41 mouse cellular contexts compared by ENCODE assay signal in the genomic region with DNA sequence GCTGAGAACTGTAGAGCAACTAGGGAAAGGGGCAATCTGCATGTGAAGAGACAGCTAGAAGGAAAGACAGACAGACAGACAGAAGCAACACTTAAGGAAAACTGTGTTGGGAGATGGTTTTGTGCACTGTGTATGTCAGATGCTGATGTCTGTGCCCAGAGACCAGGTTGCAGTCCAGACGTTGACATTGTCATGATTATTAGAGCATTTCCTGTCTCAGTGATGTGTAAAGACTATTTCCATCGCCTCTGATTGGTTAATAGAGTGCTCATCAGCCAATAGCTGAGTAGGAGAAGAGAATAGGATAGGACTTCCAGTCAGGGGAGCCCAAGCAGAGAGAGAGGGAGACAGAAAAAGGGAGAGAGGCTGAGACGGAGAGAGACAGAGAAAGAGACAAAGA. TPM values are rescaled to one million over a fixed set of nuclear protein-coding genes. Genes with fewer than 3 reads are reported as not detected.
"Had no signal": no experiment of that assay in that cellular context is flagged by ENCODE, and none has a peak within 500 bp of the region (broad histone marks: within the 10 kb centered on the region; RNA-seq: fewer than 3 reads in every experiment).

No protein-coding gene starts in this region.

- H3K9me3 ChIP-seq: limb, embryonic 10.5 days; limb, embryonic 12.5 days; limb, embryonic 13.5 days; limb, embryonic 15.5 days; liver, embryonic 12.5 days; liver, embryonic 13.5 days; liver, embryonic 15.5 days; lung, embryonic 15.5 days; megakaryocyte, embryonic 14.5 days; midbrain, embryonic 10.5 days; midbrain, embryonic 12.5 days; midbrain, embryonic 13.5 days; midbrain, embryonic 15.5 days; neural tube, embryonic 12.5 days; neural tube, embryonic 13.5 days had no signal

- ATAC-seq: liver, embryonic 12.5 days; liver, postnatal 0 days; lung, postnatal 0 days; midbrain, embryonic 13.5 days; midbrain, embryonic 15.5 days; midbrain, embryonic 16.5 days had no signal

- H3K9ac ChIP-seq: limb, embryonic 12.5 days; limb, embryonic 13.5 days; limb, embryonic 15.5 days; liver, embryonic 12.5 days; liver, embryonic 13.5 days; liver, embryonic 14.5 days; liver, embryonic 15.5 days; liver, postnatal 0 days; lung, embryonic 14.5 days; lung, embryonic 15.5 days; midbrain, embryonic 12.5 days; midbrain, embryonic 13.5 days; midbrain, embryonic 15.5 days; neural tube, embryonic 12.5 days; neural tube, embryonic 13.5 days had no signal

- H3K36me3 ChIP-seq: limb, embryonic 10.5 days; limb, embryonic 12.5 days; limb, embryonic 13.5 days; limb, embryonic 15.5 days; liver, embryonic 12.5 days; liver, embryonic 13.5 days; liver, embryonic 15.5 days; lung, embryonic 15.5 days; midbrain, embryonic 10.5 days; midbrain, embryonic 12.5 days; midbrain, embryonic 13.5 days; midbrain, embryonic 15.5 days; neural tube, embryonic 12.5 days; neural tube, embryonic 13.5 days had no signal

- H3K27me3 ChIP-seq: limb, embryonic 12.5 days; limb, embryonic 13.5 days; limb, embryonic 15.5 days; liver, embryonic 12.5 days; liver, embryonic 13.5 days; liver, embryonic 15.5 days; lung, embryonic 15.5 days; midbrain, embryonic 12.5 days; midbrain, embryonic 13.5 days; midbrain, embryonic 15.5 days; neural tube, embryonic 12.5 days; neural tube, embryonic 13.5 days had no signal

- H3K4me2 ChIP-seq: limb, embryonic 12.5 days; limb, embryonic 13.5 days; limb, embryonic 15.5 days; liver, embryonic 11.5 days; liver, embryonic 12.5 days; liver, embryonic 13.5 days; liver, embryonic 15.5 days; lung, embryonic 14.5 days; lung, embryonic 15.5 days; midbrain, embryonic 11.5 days; midbrain, embryonic 12.5 days; midbrain, embryonic 13.5 days; midbrain, embryonic 15.5 days; neural tube, embryonic 12.5 days; neural tube, embryonic 13.5 days had no signal

- H3K4me1 ChIP-seq: liver, embryonic 12.5 days; liver, embryonic 15.5 days had no signal

- H3K4me3 ChIP-seq: limb, embryonic 10.5 days; limb, embryonic 12.5 days; limb, embryonic 13.5 days; limb, embryonic 15.5 days; liver, embryonic 12.5 days; liver, embryonic 13.5 days; liver, embryonic 15.5 days; lung, embryonic 15.5 days; midbrain, embryonic 10.5 days; midbrain, embryonic 12.5 days; midbrain, embryonic 13.5 days; midbrain, embryonic 15.5 days; myocyte; neural tube, embryonic 12.5 days; neural tube, embryonic 13.5 days had no signal

- H3K27ac ChIP-seq: limb, embryonic 10.5 days; limb, embryonic 12.5 days; limb, embryonic 13.5 days; limb, embryonic 15.5 days; liver, embryonic 12.5 days; liver, embryonic 13.5 days; liver, embryonic 14.5 days; liver, embryonic 15.5 days; lung, embryonic 15.5 days; macrophage; midbrain, embryonic 10.5 days; midbrain, embryonic 12.5 days; midbrain, embryonic 13.5 days; midbrain, embryonic 15.5 days; neural tube, embryonic 12.5 days; neural tube, embryonic 13.5 days had no signal

- DNase-seq: left cerebral cortex, postnatal 4 days; liver; liver, embryonic 13.5 days; liver, postnatal 0 days; lung, adult 18-20 months; lung, adult 2 months; lung, embryonic 14.5 days; lung, postnatal 10 days; lung, postnatal 14 days; lung, postnatal 4 days; midbrain, embryonic 14.5 days had no signal

RNA-seq across cellular contexts. Expression of gene Spp2, which starts 25.8 kb away (rescaled TPM):
- total RNA-seq: left cerebral cortex, postnatal 14 days; left cerebral cortex, postnatal 25 days; left cerebral cortex, postnatal 36 days; megakaryocyte progenitor cell, adult 5-6 weeks; megakaryocyte, adult 5-6 weeks; megakaryocyte-erythroid progenitor cell, adult 5-6 weeks; monocyte, adult 5-6 weeks had no signal
- polyA plus RNA-seq: limb, embryonic 10.5 days; limb, embryonic 11.5 days; limb, embryonic 12.5 days; limb, embryonic 13.5 days; lung, postnatal 0 days; macrophage; midbrain, embryonic 10.5 days; midbrain, embryonic 11.5 days; midbrain, embryonic 12.5 days; myocyte; neural tube, embryonic 11.5 days; neural tube, embryonic 12.5 days had no signal
